Mouse (Mus musculus): ENCODE measurements around the gene 0610040J01Rik.

GRCm38 (mm10) chr5:63817270-63817669, 5.1 kb downstream of the 0610040J01Rik start:
- TF ChIP-seq CTCF (IDR thresholded peaks at IDR 0.05) (no peak), EP300 (IDR thresholded peaks at IDR 0.05; ENCODE audit: insufficient read depth, low read depth, low read length) (no peak), POLR2A (IDR thresholded peaks at IDR 0.05; ENCODE audit: insufficient read depth, low read depth, low read length) (no peak)

All from heart, adult 2 months (tissue).